Mouse (Mus musculus): ENCODE measurements around the gene Ttf2. TPM values are rescaled to one million over a fixed set of nuclear protein-coding genes. Genes with fewer than 3 reads are reported as not detected.

The Ttf2 gene
- total and polyA plus RNA-seq, 2 experiments from 2014 or later = 1.5 to 3.6 TPM

DNA sequence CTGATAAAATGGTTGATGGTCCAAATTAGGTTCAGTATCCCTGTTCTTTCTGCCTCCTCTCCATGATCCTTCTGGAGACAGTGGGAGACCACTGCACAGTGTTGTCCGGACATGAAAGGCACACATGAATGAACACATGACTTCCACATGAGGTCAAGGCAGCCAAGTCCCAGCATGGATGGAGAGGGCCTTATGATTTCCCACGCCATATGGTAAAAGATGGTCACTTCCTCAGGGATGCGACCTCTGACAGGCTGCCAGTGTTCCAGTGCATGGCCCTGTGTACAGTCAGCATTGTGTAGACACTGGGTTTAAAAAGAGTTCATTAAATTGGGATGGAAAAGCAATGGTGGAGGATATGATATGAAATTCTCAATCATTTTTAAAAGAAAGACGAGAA is 31.3 kb downstream of the Ttf2 start:
- 95% methylated on average over 4 of the region's 4 CpGs for WGBS
- Histone ChIP-seq H3K9ac (replicated peaks; ENCODE audit: low read length, poor library complexity, severe bottlenecking) (no peak overlapping the region), H3K27me3 (ENCODE audit: insufficient read depth, low read length) (no peaks in the 10 kb centered on the region), H3K9me3 (ENCODE audit: low read length) (no peaks in the 10 kb centered on the region), H3K36me3 (ENCODE audit: insufficient read depth, low read length) (peaks cover 13% of the 10 kb centered on the region; the same call in 1 of the 2 replicates), H3K4me1 (ENCODE audit: insufficient read depth, low read length) (no peaks in the 10 kb centered on the region), H3K4me2 (ENCODE audit: low read depth, low read length, poor library complexity, severe bottlenecking) (no peak overlapping the region), H3K4me3 (ENCODE audit: low read depth, low read length) (no peak overlapping the region), H3K27ac (ENCODE audit: low read depth, low read length) (no peak overlapping the region)
- TF ChIP-seq CTCF (IDR thresholded peaks at IDR 0.05) = no peak
- ATAC-seq (ENCODE audit: low FRiP score) (no peak), DNase-seq (ENCODE audit: low spot score) (no peak)

DNA sequence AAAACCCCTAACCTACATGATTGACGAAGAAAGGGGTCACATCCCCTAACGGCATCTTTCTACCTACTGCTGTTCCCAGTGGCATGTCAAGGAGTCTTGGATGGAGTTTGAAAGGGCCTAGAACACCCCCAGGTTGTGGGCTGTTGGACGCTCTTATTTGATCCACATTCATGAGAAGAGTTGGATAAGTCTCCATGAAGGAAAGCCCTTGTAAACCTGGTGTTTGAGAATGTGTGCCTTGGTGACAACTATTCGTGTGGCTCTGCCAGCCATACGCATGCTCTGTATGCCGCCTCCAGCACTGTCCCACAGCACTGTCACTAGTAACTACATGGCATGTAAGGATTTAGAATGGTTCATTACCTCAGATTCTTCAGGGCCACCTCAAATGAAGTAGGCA is 33.3 kb downstream of the Ttf2 start:
- peaks cover 31% of the 10 kb centered on the region for H3K36me3 ChIP-seq (ENCODE audit: insufficient read depth, low read length)
- 95% methylated on average over 6 of the region's 6 CpGs for WGBS

DNA sequence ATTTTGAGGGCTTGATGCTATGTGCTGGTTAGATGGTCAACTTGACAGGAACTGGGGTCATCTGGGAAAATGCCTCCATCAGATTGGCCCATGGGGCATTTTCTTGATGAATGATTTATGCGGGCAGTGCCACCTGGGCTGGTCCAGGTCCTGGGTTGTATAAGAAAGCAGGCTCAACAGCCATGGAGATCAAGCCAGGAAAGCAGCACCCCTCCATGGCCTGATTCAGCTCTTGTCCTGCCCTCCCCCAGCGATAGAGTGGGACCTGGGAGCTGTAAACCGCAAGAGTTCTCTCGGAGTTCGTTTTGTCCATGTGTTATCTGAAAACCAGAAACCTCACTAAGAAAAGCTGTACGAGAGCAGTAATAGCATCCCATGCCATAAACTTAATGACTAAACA is 33.9 kb downstream of the Ttf2 start:
- DNase-seq (ENCODE audit: low spot score) (no peak), ATAC-seq (ENCODE audit: low FRiP score) (no peak)
- no peak overlapping the region for H3K9ac ChIP-seq (replicated peaks; ENCODE audit: low read length, poor library complexity, severe bottlenecking)
- H3K27ac ChIP-seq (ENCODE audit: low read depth, low read length) = no peak overlapping the region
- H3K9me3 ChIP-seq (ENCODE audit: low read length) = no peaks in the 10 kb centered on the region
- no peaks in the 10 kb centered on the region for H3K4me1 ChIP-seq (ENCODE audit: insufficient read depth, low read length)
- H3K36me3 ChIP-seq (ENCODE audit: insufficient read depth, low read length) = peaks cover 32% of the 10 kb centered on the region
- 97% methylated on average over 6 of the region's 6 CpGs for WGBS
- no peak overlapping the region for H3K4me3 ChIP-seq (ENCODE audit: low read depth, low read length)
- H3K4me2 ChIP-seq (ENCODE audit: low read depth, low read length, poor library complexity, severe bottlenecking) = no peak overlapping the region
- no peaks in the 10 kb centered on the region for H3K27me3 ChIP-seq (ENCODE audit: insufficient read depth, low read length)
- no peak for TF ChIP-seq CTCF (IDR thresholded peaks at IDR 0.05)

More for the DNA sequence above, 33.3 kb downstream of the Ttf2 start:
- Histone ChIP-seq H3K9ac (replicated peaks; ENCODE audit: low read length, poor library complexity, severe bottlenecking) (no peak overlapping the region), H3K4me1 (ENCODE audit: insufficient read depth, low read length) (no peaks in the 10 kb centered on the region), H3K4me2 (ENCODE audit: low read depth, low read length, poor library complexity, severe bottlenecking) (no peak overlapping the region), H3K9me3 (ENCODE audit: low read length) (no peaks in the 10 kb centered on the region), H3K27me3 (ENCODE audit: insufficient read depth, low read length) (no peaks in the 10 kb centered on the region), H3K4me3 (ENCODE audit: low read depth, low read length) (no peak overlapping the region), H3K27ac (ENCODE audit: low read depth, low read length) (no peak overlapping the region)
- TF ChIP-seq CTCF (IDR thresholded peaks at IDR 0.05) = no peak
- no peak for ATAC-seq (ENCODE audit: low FRiP score)
- DNase-seq (ENCODE audit: low spot score) = no peak

DNA sequence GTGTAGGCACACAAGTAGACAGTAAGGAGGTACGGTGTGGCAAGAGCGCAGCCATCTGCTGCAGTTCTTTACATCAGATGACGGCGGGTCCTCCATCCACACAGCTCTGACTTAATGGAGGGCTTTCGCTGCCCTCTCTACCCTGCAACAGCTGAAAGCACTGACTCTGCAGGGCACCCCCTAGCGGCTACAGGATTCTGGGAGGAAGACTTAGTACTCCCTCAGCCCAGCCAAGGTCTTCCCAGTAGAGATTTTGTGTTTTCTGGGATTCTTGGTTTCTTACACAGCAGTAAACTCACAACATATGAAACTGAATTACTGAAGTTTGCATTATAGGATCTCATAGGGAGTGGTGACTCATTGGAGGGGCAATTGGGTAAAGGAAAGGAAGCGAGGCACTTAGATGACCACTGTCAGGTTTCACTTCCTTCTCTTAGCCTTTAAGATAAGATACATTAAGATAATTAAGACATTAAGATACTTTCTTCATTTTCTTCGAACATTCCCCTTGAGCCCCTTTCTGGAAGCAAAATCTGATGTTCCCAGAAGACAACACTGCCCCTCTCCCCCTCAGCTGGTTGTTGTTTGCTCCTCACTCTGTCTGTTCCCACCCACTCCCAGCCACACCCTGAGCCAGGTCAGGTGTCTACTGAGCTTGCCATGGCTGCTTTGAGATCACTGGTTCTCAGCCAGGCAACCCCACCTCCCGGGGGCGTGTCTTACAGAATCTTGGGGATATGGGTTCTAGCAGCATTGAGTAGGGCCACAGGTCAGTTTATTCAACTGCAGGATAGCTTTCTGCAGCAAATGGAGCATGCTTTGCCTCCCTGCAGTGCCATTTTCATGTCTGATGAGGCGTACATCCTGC is 37.2 kb downstream of the Ttf2 start:
- no peak overlapping the region for H3K27ac ChIP-seq (ENCODE audit: low read depth, low read length)
- no peak overlapping the region for H3K4me3 ChIP-seq (ENCODE audit: low read depth, low read length)
- DNase-seq (ENCODE audit: low spot score) (no peak), ATAC-seq (ENCODE audit: low FRiP score) (no peak)
- peak; percentile 30; the same call in 1 of the 2 replicates for TF ChIP-seq CTCF (IDR thresholded peaks at IDR 0.05)
- H3K36me3 ChIP-seq (ENCODE audit: insufficient read depth, low read length) = peaks cover 44% of the 10 kb centered on the region
- no peaks in the 10 kb centered on the region for H3K4me1 ChIP-seq (ENCODE audit: insufficient read depth, low read length)
- H3K9ac ChIP-seq (replicated peaks; ENCODE audit: low read length, poor library complexity, severe bottlenecking) = no peak overlapping the region
- WGBS = 76% methylated on average over 11 of the region's 11 CpGs
- H3K9me3 ChIP-seq (ENCODE audit: low read length) = no peaks in the 10 kb centered on the region
- no peaks in the 10 kb centered on the region for H3K27me3 ChIP-seq (ENCODE audit: insufficient read depth, low read length)
- H3K4me2 ChIP-seq (ENCODE audit: low read depth, low read length, poor library complexity, severe bottlenecking) = no peak overlapping the region

DNA sequence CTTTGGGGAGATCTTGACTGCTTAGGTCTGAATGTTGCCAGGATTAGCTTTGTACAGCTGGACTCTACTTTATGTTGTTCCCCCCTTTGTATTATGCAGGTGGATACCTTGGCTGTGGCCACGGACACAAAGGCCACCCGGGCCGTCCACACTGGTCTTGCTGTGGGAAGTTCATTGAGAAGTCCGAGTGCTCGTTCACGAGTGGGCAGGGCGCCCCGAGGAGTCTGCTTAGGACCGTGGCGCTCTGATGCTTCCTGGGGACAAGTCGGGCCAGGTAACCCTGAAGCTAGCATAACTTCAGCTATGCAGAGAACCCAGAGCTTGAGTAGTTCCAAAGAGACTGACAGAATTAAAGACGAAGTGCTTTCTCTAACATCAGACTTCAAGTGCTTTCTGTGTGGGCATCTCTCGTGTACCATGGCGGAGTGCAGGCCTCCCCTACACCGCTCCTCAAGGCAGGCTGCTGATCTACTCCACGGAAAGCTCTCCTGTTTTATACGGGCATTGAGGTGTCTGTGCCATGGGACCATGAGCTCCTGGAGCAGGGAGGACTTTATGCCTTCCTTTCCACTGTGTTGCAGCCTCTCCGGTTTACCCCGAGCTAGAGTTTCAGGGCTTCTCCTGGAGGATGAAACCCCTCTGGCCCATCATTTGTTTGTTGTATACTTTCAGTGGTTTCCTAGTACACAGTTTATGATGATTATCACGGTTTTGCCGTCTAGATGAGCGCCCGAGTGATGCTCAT is 38.0 kb downstream of the Ttf2 start:
- H3K27ac ChIP-seq (ENCODE audit: low read depth, low read length) = no peak overlapping the region
- no peak overlapping the region for H3K4me2 ChIP-seq (ENCODE audit: low read depth, low read length, poor library complexity, severe bottlenecking)
- 96% methylated on average over 23 of the region's 23 CpGs for WGBS
- no peak overlapping the region for H3K4me3 ChIP-seq (ENCODE audit: low read depth, low read length)
- no peak for ATAC-seq (ENCODE audit: low FRiP score)
- H3K9me3 ChIP-seq (ENCODE audit: low read length) = no peaks in the 10 kb centered on the region
- H3K36me3 ChIP-seq (ENCODE audit: insufficient read depth, low read length) = peaks cover 44% of the 10 kb centered on the region
- no peak for TF ChIP-seq CTCF (IDR thresholded peaks at IDR 0.05)
- no peaks in the 10 kb centered on the region; the same call in 1 of the 2 replicates for H3K4me1 ChIP-seq (ENCODE audit: insufficient read depth, low read length)
- H3K27me3 ChIP-seq (ENCODE audit: insufficient read depth, low read length) = no peaks in the 10 kb centered on the region
- no peak overlapping the region for H3K9ac ChIP-seq (replicated peaks; ENCODE audit: low read length, poor library complexity, severe bottlenecking)
- no peak for DNase-seq (ENCODE audit: low spot score)

DNA sequence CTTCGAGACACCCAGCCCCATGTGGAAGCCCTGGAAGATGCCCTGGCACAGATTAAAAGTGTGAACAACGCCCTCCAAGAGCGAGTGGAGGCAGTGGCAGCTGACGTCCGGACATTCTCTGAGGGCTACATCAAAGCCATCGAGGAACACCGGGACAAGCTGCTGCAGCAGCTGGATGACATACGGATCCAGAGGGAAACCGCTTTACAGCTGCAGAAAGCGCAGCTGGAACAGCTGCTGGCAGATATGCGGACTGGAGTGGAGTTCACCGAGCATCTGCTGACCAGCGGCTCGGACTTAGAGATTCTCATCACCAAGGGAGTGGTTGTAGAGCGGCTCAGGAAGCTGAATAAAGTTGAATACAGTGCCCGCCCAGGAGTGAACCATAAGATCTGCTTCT is 44.3 kb downstream of the Ttf2 start:
- no peak for DNase-seq (ENCODE audit: low spot score)
- H3K27ac ChIP-seq (ENCODE audit: low read depth, low read length) = no peak overlapping the region
- peaks cover 16% of the 10 kb centered on the region for H3K36me3 ChIP-seq (ENCODE audit: insufficient read depth, low read length)
- no peaks in the 10 kb centered on the region for H3K9me3 ChIP-seq (ENCODE audit: low read length)
- ATAC-seq (ENCODE audit: low FRiP score) = no peak
- H3K9ac ChIP-seq (replicated peaks; ENCODE audit: low read length, poor library complexity, severe bottlenecking) = no peak overlapping the region
- H3K4me2 ChIP-seq (ENCODE audit: low read depth, low read length, poor library complexity, severe bottlenecking) = no peak overlapping the region
- H3K4me3 ChIP-seq (ENCODE audit: low read depth, low read length) = no peak overlapping the region
- WGBS = 86% methylated on average over 16 of the region's 16 CpGs
- peaks cover 7% of the 10 kb centered on the region for H3K4me1 ChIP-seq (ENCODE audit: insufficient read depth, low read length)
- TF ChIP-seq CTCF (IDR thresholded peaks at IDR 0.05) = no peak
- H3K27me3 ChIP-seq (ENCODE audit: insufficient read depth, low read length) = no peaks in the 10 kb centered on the region

Measured in midbrain, postnatal 0 days (tissue).